Comparison of ENCODE assay signal across 22 mouse cellular contexts in genomic region chr10:78049519-78050035, GRCm38 (mm10). TPM values are rescaled to one million over a fixed set of nuclear protein-coding genes. Genes with fewer than 3 reads are reported as not detected.
"Had no signal": no experiment of that assay in that cellular context is flagged by ENCODE, and none has a peak within 500 bp of the region (broad histone marks: within the 10 kb centered on the region; RNA-seq: fewer than 3 reads in every experiment).

No protein-coding gene starts in this region.

- H3K27ac ChIP-seq: lung, embryonic 15.5 days; midbrain, embryonic 10.5 days; midbrain, embryonic 12.5 days; neural tube, embryonic 13.5 days; neural tube, embryonic 15.5 days had no signal

- H3K4me2 ChIP-seq: lung, embryonic 15.5 days; midbrain, embryonic 12.5 days; neural tube, embryonic 13.5 days; neural tube, embryonic 15.5 days had no signal

- H3K4me1 ChIP-seq: midbrain, embryonic 12.5 days; neural tube, embryonic 13.5 days; neural tube, embryonic 15.5 days had no signal

- H3K4me3 ChIP-seq: lung, embryonic 15.5 days; midbrain, embryonic 10.5 days; midbrain, embryonic 12.5 days; myocyte; neural tube, embryonic 13.5 days; neural tube, embryonic 15.5 days had no signal

- ATAC-seq: liver, postnatal 0 days; lung, postnatal 0 days had no signal

- H3K27me3 ChIP-seq: lung, embryonic 15.5 days; midbrain, embryonic 12.5 days; neural tube, embryonic 13.5 days; neural tube, embryonic 15.5 days had no signal

- H3K9ac ChIP-seq: liver, postnatal 0 days; lung, embryonic 15.5 days; midbrain, embryonic 12.5 days; neural tube, embryonic 13.5 days; neural tube, embryonic 15.5 days had no signal

- H3K9me3 ChIP-seq: lung, embryonic 15.5 days; midbrain, embryonic 10.5 days; midbrain, embryonic 12.5 days; neural tube, embryonic 13.5 days; neural tube, embryonic 15.5 days had no signal

- H3K36me3 ChIP-seq: lung, embryonic 15.5 days; midbrain, embryonic 10.5 days; midbrain, embryonic 12.5 days; neural tube, embryonic 13.5 days; neural tube, embryonic 15.5 days had no signal

- DNase-seq: liver, postnatal 0 days; lung, adult 2 months; lung, postnatal 4 days; midbrain, embryonic 14.5 days; retina, postnatal 1 day; right cerebral cortex, adult 18-20 months; right cerebral cortex, postnatal 25 days; right cerebral cortex, postnatal 4 days; spleen, adult 18-20 months; thymus, adult 18-20 months; thymus, postnatal 14 days; thymus, postnatal 36 days had no signal

RNA-seq across cellular contexts. Expression of gene Aire, which starts 6.2 kb away (rescaled TPM):
- total RNA-seq: megakaryocyte, adult 5-6 weeks; megakaryocyte-erythroid progenitor cell, adult 5-6 weeks had no signal
- polyA plus RNA-seq: liver, postnatal 0 days; lung, postnatal 0 days; midbrain, embryonic 14.5 days; neural tube, embryonic 11.5 days had no signal

RNA-seq across cellular contexts. Expression of gene Dnmt3l, which starts 7.8 kb away (rescaled TPM):
- total RNA-seq: megakaryocyte-erythroid progenitor cell, adult 5-6 weeks had no signal
- polyA plus RNA-seq: liver, postnatal 0 days; midbrain, embryonic 12.5 days; midbrain, embryonic 14.5 days; neural tube, embryonic 11.5 days; neural tube, embryonic 13.5 days; neural tube, embryonic 15.5 days had no signal
